Mouse (Mus musculus) adrenal gland, postnatal 36 days (tissue): ENCODE data around the gene Atp1b2. TPM values are rescaled to one million over a fixed set of nuclear protein-coding genes. Genes with fewer than 3 reads are reported as not detected.

ENCODE experiments used
- microRNA-seq: library from miRNA; unstranded; fragments of <30 nt; microRNA quantifications from one replicate; pipeline ENCODE4 v1.2.0, GENCODE M21; 2021
- total RNA-seq, 2 experiments: library from RNA; stranded (reverse); gene quantifications; 2 replicates each; pipeline ENCODE4 v1.2.3; 2021

Atp1b2 gene
- total RNA-seq, 2 experiments from 2014 or later = 28.5 to 45.4 TPM

Small RNA genes within 50 kb of the gene (microRNA-seq; reads per million reads assigned to microRNA genes)
- not detected for gene Mir467f

Other genes with a start within 250 kb of the Atp1b2 start
- gene Chd3, start 236.5 kb downstream of the Atp1b2 start, total RNA-seq = 100 to 1,000 TPM in 1 of 2 experiments, 10 to 100 TPM in 1; 78.6 to 119 TPM
- 100 to 1,000 TPM; 132 to 158 TPM for gene Naa38, start 210.5 kb downstream of the Atp1b2 start, total RNA-seq
- gene Cyb5d1, start 210.3 kb downstream of the Atp1b2 start, total RNA-seq = 10 to 100 TPM; 49.0 to 50.9 TPM
- gene Tmem88, start 207.7 kb downstream of the Atp1b2 start, total RNA-seq = 10 to 100 TPM; 13.4 to 17.8 TPM
- 10 to 100 TPM; 31.8 to 48.0 TPM for gene Kdm6b, start 192.3 kb downstream of the Atp1b2 start, total RNA-seq
- under 1 TPM; 0.10 to 0.30 TPM for gene Dnah2, start 56.8 kb downstream of the Atp1b2 start, total RNA-seq
- gene Efnb3, start 45.7 kb downstream of the Atp1b2 start, total RNA-seq = 1 to 10 TPM in 1 of 2 experiments, under 1 TPM in 1; 0.66 to 1.1 TPM
- 1 to 10 TPM; 9.2 to 9.7 TPM for gene Wrap53, start 25.7 kb downstream of the Atp1b2 start, total RNA-seq
- gene Trp53, start 25.6 kb downstream of the Atp1b2 start, total RNA-seq = 10 to 100 TPM; 63.3 to 64.7 TPM
- gene Shbg, start 12.0 kb upstream of the Atp1b2 start, total RNA-seq = not detected
- gene Sat2, start 16.1 kb upstream of the Atp1b2 start, total RNA-seq = 10 to 100 TPM in 1 of 2 experiments, 1 to 10 TPM in 1; 5.7 to 11.3 TPM
- 10 to 100 TPM; 80.5 to 88.4 TPM for gene Fxr2, start 27.0 kb upstream of the Atp1b2 start, total RNA-seq
- not detected for gene Sox15, start 49.4 kb upstream of the Atp1b2 start, total RNA-seq
- gene Mpdu1, start 56.7 kb upstream of the Atp1b2 start, total RNA-seq = 100 to 1,000 TPM in 1 of 2 experiments, 10 to 100 TPM in 1; 91.4 to 126 TPM
- 10 to 100 TPM; 20.1 to 28.6 TPM for gene Cd68, start 60.2 kb upstream of the Atp1b2 start, total RNA-seq
- 100 to 1,000 TPM; 678 to 712 TPM for gene Eif4a1, start 66.5 kb upstream of the Atp1b2 start, total RNA-seq
- 10 to 100 TPM; 70.6 to 80.4 TPM for gene Senp3, start 76.1 kb upstream of the Atp1b2 start, total RNA-seq
- 1 to 10 TPM; 1.7 to 2.5 TPM for gene Tnfsf13, start 79.8 kb upstream of the Atp1b2 start, total RNA-seq
- 10 to 100 TPM; 21.5 to 22.9 TPM for gene Tnfsf12, start 89.9 kb upstream of the Atp1b2 start, total RNA-seq
- 1 to 10 TPM; 4.0 to 4.9 TPM for gene Tnfsfm13, start 90.2 kb upstream of the Atp1b2 start, total RNA-seq
- 10 to 100 TPM; 86.4 to 90.3 TPM for gene Polr2a, start 152.7 kb upstream of the Atp1b2 start, total RNA-seq
- gene Slc35g3, start 156.0 kb upstream of the Atp1b2 start, total RNA-seq = not detected
- gene Zbtb4, start 160.0 kb upstream of the Atp1b2 start, total RNA-seq = 10 to 100 TPM; 57.7 to 63.8 TPM
- gene Chrnb1, start 190.0 kb upstream of the Atp1b2 start, total RNA-seq = 1 to 10 TPM; 1.1 to 1.8 TPM
- 1 to 10 TPM; 3.9 to 8.6 TPM for gene Fgf11, start 195.9 kb upstream of the Atp1b2 start, total RNA-seq
- under 1 TPM; 0.17 to 0.26 TPM for gene Tmem102, start 199.7 kb upstream of the Atp1b2 start, total RNA-seq
- gene Gm39566, start 209.4 kb upstream of the Atp1b2 start, total RNA-seq = not detected
- gene Spem2, start 212.5 kb upstream of the Atp1b2 start, total RNA-seq = not detected
- gene Spem1, start 216.2 kb upstream of the Atp1b2 start, total RNA-seq = not detected
- 10 to 100 TPM; 14.4 to 22.3 TPM for gene Nlgn2, start 231.8 kb upstream of the Atp1b2 start, total RNA-seq
- 100 to 1,000 TPM; 144 to 166 TPM for gene Tmem256, start 232.6 kb upstream of the Atp1b2 start, total RNA-seq
- 10 to 100 TPM; 49.3 to 50.4 TPM for gene Plscr3, start 240.4 kb upstream of the Atp1b2 start, total RNA-seq